Mouse (Mus musculus) hindbrain, embryonic 12.5 days (tissue): Measurements from ENCODE around the gene Yipf2. TPM values are rescaled to one million over a fixed set of nuclear protein-coding genes. Genes with fewer than 3 reads are reported as not detected.
"Not testable (repeated sequence)": the region's sequence is repeated elsewhere in the genome, so short reads cannot be mapped to it uniquely, and the experiment has no call there.

Source experiments
- ATAC-seq: fragments of 200-750 bp; cut with Nextera tagmentation; 2 replicates; pipeline ENCODE4 v1.8.0; 2017; ENCODE audit warnings: moderate TSS enrichment; ENCODE audit not compliant: low FRiP score
- H3K27ac ChIP-seq: fragments of 300-500 bp; sonication (generic); 2 replicates; pipeline ENCODE4 v1.5.1; 2016; ENCODE audit warnings: mild to moderate bottlenecking
- H3K27me3 ChIP-seq: fragments of 300-500 bp; sonication (generic); 2 replicates; pipeline ENCODE4 v1.6.1; 2016; ENCODE audit warnings: mild to moderate bottlenecking
- H3K36me3 ChIP-seq: fragments of 300-500 bp; sonication (generic); 2 replicates; pipeline ENCODE4 v1.6.1; 2016; ENCODE audit warnings: mild to moderate bottlenecking
- H3K4me1 ChIP-seq: fragments of 300-500 bp; sonication (generic); 2 replicates; pipeline ENCODE4 v1.6.1; 2016
- H3K4me2 ChIP-seq: fragments of 300-500 bp; sonication (generic); replicated peaks from 2 replicates; pipeline ENCODE4 v1.6.1; 2016; ENCODE audit warnings: mild to moderate bottlenecking
- H3K4me3 ChIP-seq: fragments of 300-500 bp; sonication (generic); 2 replicates; pipeline ENCODE4 v1.5.1; 2016; ENCODE audit warnings: mild to moderate bottlenecking
- H3K9ac ChIP-seq: fragments of 300-500 bp; sonication (generic); 2 replicates; pipeline ENCODE4 v1.6.1; 2016; ENCODE audit warnings: mild to moderate bottlenecking, moderate library complexity
- H3K9me3 ChIP-seq: fragments of 300-500 bp; sonication (generic); replicated peaks from 2 replicates; pipeline ENCODE4 v1.6.1; 2016; ENCODE audit warnings: mild to moderate bottlenecking
- WGBS: fragments of 180-500 bp; shearing (Covaris S2); methylation state at CpG from one replicate; pipeline ENCODE4 v1.1.7; 2016; 5-methylcytosine and 5-hydroxymethylcytosine counted together
- microRNA counts: library from miRNA; unstranded; fragments of <30 nt; microRNA quantifications from one replicate; lab custom pipeline; 2017
- microRNA-seq: library from miRNA; unstranded; fragments of <30 nt; microRNA quantifications from one replicate; pipeline ENCODE4, GENCODE M21; 2017
- polyA plus RNA-seq: library from polyadenylated mRNA; unstranded; fragments of >200 nt; fragmentation: Nextera tagmentation; extraction: Ambion mirVana; gene quantifications from 2 replicates; pipeline ENCODE4 v1.2.1, GENCODE M21; 2016

Gene Yipf2
- polyA plus RNA-seq, 1 experiment from 2014 or later: 21.5 TPM

GRCm38 (mm10) chr9:21547075-21547941 lies 45.3 kb downstream of the Yipf2 start:
- Histone ChIP-seq H3K27me3 (no peaks in the 10 kb centered on the region), H3K4me2 (peak overlapping the region; percentile 83), H3K4me3 (peak overlapping the region; percentile 83), H3K27ac (peak overlapping the region; percentile 99), H3K9ac (peak overlapping the region; percentile 98), H3K36me3 (0 out of 2 replicates have a peak, but pooled peaks cover 13% of the 10 kb centered on the region), H3K9me3 (no peaks in the 10 kb centered on the region), H3K4me1 (peaks cover 27% of the 10 kb centered on the region)
- WGBS: under 1% methylated on average over 52 of the region's 66 CpGs
- ATAC-seq: peak; percentile 37

DNA sequence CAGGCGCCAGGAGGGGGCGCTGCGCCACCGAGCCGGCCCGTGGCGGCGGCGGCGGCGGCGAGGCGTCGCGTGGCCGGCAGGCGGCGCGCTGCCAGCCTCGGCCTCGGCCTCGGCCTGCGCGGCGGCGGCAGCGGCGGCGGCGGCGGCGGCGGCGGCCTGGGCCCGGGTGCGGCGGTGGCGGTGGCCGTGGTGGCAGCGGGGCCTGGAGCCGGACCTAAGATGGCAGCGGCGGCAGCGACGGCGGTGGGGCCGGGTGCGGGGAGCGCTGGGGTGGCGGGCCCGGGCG lies 45.9 kb downstream of the Yipf2 start, which contains the start of gene Carm1:
TSS of gene Carm1 (plus strand) at position 106 of the 286 bp plus-strand sequence.
- H3K4me3 ChIP-seq: peak within 1 kb of the TSS; percentile 83
- H3K27me3 ChIP-seq: no peaks in the 10 kb centered on the region
- H3K27ac ChIP-seq: peak within 1 kb of the TSS; percentile 99
- no peaks in the 10 kb centered on the region for H3K9me3 ChIP-seq
- H3K4me1 ChIP-seq: peaks cover 27% of the 10 kb centered on the region
- peak within 1 kb of the TSS; percentile 83 for H3K4me2 ChIP-seq
- H3K9ac ChIP-seq: peak within 1 kb of the TSS; percentile 98
- peak; percentile 49 for ATAC-seq
- H3K36me3 ChIP-seq: 0 out of 2 replicates have a peak, but pooled peaks cover 13% of the 10 kb centered on the region
- 0% methylated on average over 2 of the region's 52 CpGs for WGBS

GRCm38 (mm10) chr9:21545916-21546788 lies 46.5 kb downstream of the Yipf2 start:
- peak; percentile 95 for ATAC-seq
- WGBS: under 1% methylated on average over 67 of the region's 67 CpGs

GRCm38 (mm10) chr9:21545351-21545915 lies 47.2 kb downstream of the Yipf2 start:
- H3K27me3 ChIP-seq: no peaks in the 10 kb centered on the region
- peak overlapping the region; percentile 83 for H3K4me3 ChIP-seq
- H3K4me2 ChIP-seq: peak overlapping the region; percentile 60
- H3K9me3 ChIP-seq: no peaks in the 10 kb centered on the region
- H3K9ac ChIP-seq: peak overlapping the region; percentile 59
- peak overlapping the region; percentile 99 for H3K27ac ChIP-seq
- peak; percentile 51; the same call in 1 of the 2 replicates for ATAC-seq
- peaks cover 27% of the 10 kb centered on the region for H3K4me1 ChIP-seq
- WGBS: 5% methylated on average over 9 of the region's 9 CpGs
- H3K36me3 ChIP-seq: 0 out of 2 replicates have a peak, but pooled peaks cover 5% of the 10 kb centered on the region

More at GRCm38 (mm10) chr9:21545916-21546788, 46.5 kb downstream of the Yipf2 start:
- Histone ChIP-seq H3K27ac (peak overlapping the region; percentile 99), H3K27me3 (no peaks in the 10 kb centered on the region), H3K4me3 (peak overlapping the region; percentile 83), H3K36me3 (0 out of 2 replicates have a peak, but pooled peaks cover 10% of the 10 kb centered on the region), H3K9ac (peak overlapping the region; percentile 59), H3K4me2 (peak overlapping the region; percentile 60), H3K4me1 (peaks cover 27% of the 10 kb centered on the region), H3K9me3 (no peaks in the 10 kb centered on the region)

GRCm38 (mm10) chr9:21542001-21542400 lies 50.6 kb downstream of the Yipf2 start:
- H3K4me2 ChIP-seq, H3K9me3 ChIP-seq, ATAC-seq, H3K36me3 ChIP-seq, H3K9ac ChIP-seq, H3K27ac ChIP-seq, H3K27me3 ChIP-seq, H3K4me3 ChIP-seq: not testable (repeated sequence)
- WGBS: 94% methylated on average over 2 of the region's 2 CpGs
- peaks cover 11% of the 10 kb centered on the region for H3K4me1 ChIP-seq

- WGBS: 80% methylated on average over 7 of the region's 7 CpGs
- Histone ChIP-seq H3K4me1 (peaks cover 6% of the 10 kb centered on the region; the same call in 1 of the 2 replicates), H3K4me3 (no peak overlapping the region), H3K36me3 (no peaks in the 10 kb centered on the region), H3K27ac (no peak overlapping the region), H3K27me3 (no peaks in the 10 kb centered on the region), H3K4me2 (no peak overlapping the region), H3K9ac (no peak overlapping the region), H3K9me3 (no peaks in the 10 kb centered on the region)
- ATAC-seq: no peak
These were observed 52.5 kb downstream of the Yipf2 start for GRCm38 (mm10) chr9:21539981-21540753.

MicroRNAs encoded within 50 kb of the gene (microRNA counts, 519-probe panel; counts per million panel counts)
- microRNA mmu-miR-1946b (lab: Ali Mortazavi, UCI): 470 counts per million, percentile 58 among the panel's probes with 10 or more counts

Small RNA genes lying within 50 kb of the gene (microRNA-seq; reads per million reads assigned to microRNA genes)
- not detected for gene Mir1946b

Other genes with a start within 250 kb of the Yipf2 start
- gene Ilf3, start 225.0 kb downstream of the Yipf2 start, polyA plus RNA-seq: 283 and 294 TPM in 2 replicates
- gene Qtrt1, start 181.0 kb downstream of the Yipf2 start, polyA plus RNA-seq: 42.1 and 47.8 TPM in 2 replicates
- 81.0 and 83.9 TPM in 2 replicates for gene Dnm2, start 167.9 kb downstream of the Yipf2 start, polyA plus RNA-seq
- 80.4 and 81.9 TPM in 2 replicates for gene Tmed1, start 82.6 kb downstream of the Yipf2 start, polyA plus RNA-seq
- 3.7 and 6.0 TPM in 2 replicates for gene AB124611, start 66.7 kb downstream of the Yipf2 start, polyA plus RNA-seq
- 76.7 and 77.9 TPM in 2 replicates for gene Carm1, start 45.9 kb downstream of the Yipf2 start, polyA plus RNA-seq
- 56.5 and 61.0 TPM in 2 replicates for gene Timm29, start 106 bp downstream of the Yipf2 start, polyA plus RNA-seq
- 173 and 181 TPM in 2 replicates for gene Smarca4, start 23.3 kb upstream of the Yipf2 start, polyA plus RNA-seq
- gene Ldlr, start 130.7 kb upstream of the Yipf2 start, polyA plus RNA-seq: 32.1 and 33.0 TPM in 2 replicates
- 61.6 and 68.2 TPM in 2 replicates for gene Spc24, start 167.5 kb upstream of the Yipf2 start, polyA plus RNA-seq
- 10.6 and 11.2 TPM in 2 replicates for gene Kank2, start 205.9 kb upstream of the Yipf2 start, polyA plus RNA-seq
- gene Angptl8, start 242.7 kb upstream of the Yipf2 start, polyA plus RNA-seq: 0.26 and 1.1 TPM in 2 replicates